Mouse (Mus musculus) heart, adult 2 months (tissue): ENCODE measurements around the gene Wfdc3.

Source experiments
- CTCF ChIP-seq: fragments of 200-600 bp; IDR thresholded peaks from 2 replicates; pipeline ENCODE4 v1.8.1; 2022; ENCODE audit warnings: antibody characterized with exemption, mild to moderate bottlenecking, moderate library complexity
- EP300 ChIP-seq: fragments of 200-500 bp; IDR thresholded peaks from 2 replicates; pipeline ENCODE4 v1.6.1; 2011; ENCODE audit warnings: low read depth, low read length, control low read depth; ENCODE audit not compliant: insufficient read depth

- TF ChIP-seq CTCF (no peak), EP300 (no peak)
These were observed 6.7 kb upstream of the Wfdc3 start for GRCm38 (mm10) chr2:164752454-164752853.
